Mouse (Mus musculus): ENCODE measurements around the gene Nckipsd.
A peak's percentile ranks its signal among the peaks of the same experiment; 100 is the strongest.

Gene Nckipsd

DNA sequence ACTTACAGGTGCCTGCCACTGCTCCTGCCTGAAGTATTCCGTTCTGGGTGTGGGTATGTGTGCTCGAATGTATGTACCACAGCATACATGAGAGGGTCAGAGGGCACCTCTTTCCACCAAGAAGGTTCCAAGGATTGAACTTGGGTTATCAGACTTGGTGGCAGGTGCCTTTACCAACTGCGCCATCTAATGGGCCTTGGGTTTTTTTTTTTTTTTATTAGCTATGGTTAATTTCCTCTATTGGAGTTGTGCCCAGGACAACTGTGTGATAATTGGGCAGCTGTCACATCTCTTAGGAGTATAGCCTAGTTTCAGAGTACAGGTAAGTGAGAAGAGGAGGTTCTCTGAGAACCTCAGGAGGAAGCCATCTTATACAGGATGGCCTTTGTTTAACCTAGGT, 8.6 kb upstream of the Nckipsd start:
- no peak for DNase-seq (ENCODE audit: low spot score)

- peak; percentile 3 for DNase-seq (ENCODE audit: low spot score)
Observed at GRCm38 (mm10) chr9:108805768-108806167, 2.4 kb upstream of the Nckipsd start.

DNA sequence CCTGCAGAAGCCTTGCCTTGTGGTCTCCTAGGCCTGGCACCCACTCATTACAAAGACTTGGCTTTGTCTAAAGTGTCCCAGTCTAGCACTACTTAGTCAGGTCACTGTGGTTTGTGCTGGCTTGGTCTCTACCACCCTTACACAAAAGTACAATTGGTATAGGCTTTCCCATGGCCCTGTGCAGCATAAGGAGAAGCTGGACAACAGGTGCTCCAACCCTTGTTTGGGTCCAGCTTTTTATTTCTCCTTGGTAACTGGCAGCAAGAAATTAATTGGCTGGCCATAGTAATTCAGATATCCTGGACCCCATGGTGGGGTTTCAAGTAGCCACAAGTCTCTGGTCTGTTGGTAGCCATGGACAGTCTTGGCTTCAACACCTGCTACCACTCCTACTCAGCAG, 1.8 kb upstream of the Nckipsd start:
- DNase-seq (ENCODE audit: low spot score), result peak; percentile 1

- DNase-seq (ENCODE audit: low spot score), result peak; percentile 7
Observed at GRCm38 (mm10) chr9:108806831-108807230, 1.3 kb upstream of the Nckipsd start.

DNA sequence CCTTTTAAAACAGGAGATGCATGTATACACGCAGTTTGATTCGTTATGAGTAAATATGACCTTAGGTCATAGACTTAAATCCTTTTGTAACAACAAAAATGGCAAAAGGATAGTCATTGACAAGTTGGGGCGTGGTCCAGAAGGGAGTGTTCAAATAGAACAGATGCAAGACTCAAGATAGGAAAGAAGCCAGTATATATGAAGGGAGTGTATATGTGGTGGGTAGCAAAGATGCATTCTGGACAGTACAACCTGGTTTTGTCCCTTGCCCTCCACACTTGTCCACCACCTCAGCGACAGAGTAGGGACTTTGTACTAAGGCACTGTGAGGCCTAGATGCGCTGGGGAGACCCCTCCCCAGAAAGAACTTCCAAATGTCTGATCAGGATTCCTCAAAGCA, 494 bp upstream of the Nckipsd start:
- no peak for DNase-seq (ENCODE audit: low spot score)

GRCm38 (mm10) chr9:108809188-108809587, 1.0 kb downstream of the Nckipsd start:
- peak; percentile 9 for DNase-seq (ENCODE audit: low spot score)

- DNase-seq (ENCODE audit: low spot score), result peak; percentile 3
Observed at GRCm38 (mm10) chr9:108809723-108810122, 1.6 kb downstream of the Nckipsd start.

DNA sequence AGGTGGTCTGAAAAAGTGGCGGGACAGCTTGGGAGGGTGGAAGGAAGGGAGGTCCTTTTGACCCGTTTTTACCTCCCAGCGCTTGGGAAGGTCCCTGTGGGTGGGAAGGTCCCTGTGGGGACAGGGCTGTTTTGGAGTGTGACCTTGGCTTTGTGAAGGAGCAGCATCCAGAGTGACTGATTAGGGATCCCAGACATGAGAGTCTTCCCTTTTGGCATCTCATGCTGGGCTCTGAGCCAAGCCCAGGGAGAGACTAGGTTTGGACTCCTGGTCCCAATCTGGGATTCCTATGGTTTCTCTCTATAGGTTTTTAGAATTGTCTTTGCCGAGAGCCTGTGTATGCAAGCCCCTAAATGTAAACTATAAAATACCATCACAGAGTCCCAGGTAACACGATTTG, 2.3 kb downstream of the Nckipsd start:
- peak; percentile 8 for DNase-seq (ENCODE audit: low spot score)

DNA sequence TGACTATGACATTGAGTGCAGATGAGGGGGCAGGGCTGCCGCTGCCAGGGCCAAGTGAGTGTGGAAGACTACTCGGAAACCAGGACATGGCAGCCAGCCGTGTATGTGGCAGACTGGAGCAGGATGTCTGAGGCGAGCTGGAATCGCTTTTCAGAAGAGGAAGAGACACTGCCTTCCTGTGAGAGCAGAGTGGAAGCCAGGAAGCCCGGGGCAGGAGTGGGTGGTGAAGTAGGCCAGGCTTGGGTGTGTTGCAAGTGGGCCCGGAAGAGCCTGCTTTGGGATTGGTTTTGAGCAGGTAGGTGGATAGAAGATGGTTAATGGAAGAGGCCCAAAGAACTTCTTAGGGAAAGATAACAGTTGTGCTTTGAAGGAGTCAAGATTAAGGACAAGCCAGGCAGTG, 7.4 kb downstream of the Nckipsd start:
- no peak for DNase-seq (ENCODE audit: low spot score)

DNA sequence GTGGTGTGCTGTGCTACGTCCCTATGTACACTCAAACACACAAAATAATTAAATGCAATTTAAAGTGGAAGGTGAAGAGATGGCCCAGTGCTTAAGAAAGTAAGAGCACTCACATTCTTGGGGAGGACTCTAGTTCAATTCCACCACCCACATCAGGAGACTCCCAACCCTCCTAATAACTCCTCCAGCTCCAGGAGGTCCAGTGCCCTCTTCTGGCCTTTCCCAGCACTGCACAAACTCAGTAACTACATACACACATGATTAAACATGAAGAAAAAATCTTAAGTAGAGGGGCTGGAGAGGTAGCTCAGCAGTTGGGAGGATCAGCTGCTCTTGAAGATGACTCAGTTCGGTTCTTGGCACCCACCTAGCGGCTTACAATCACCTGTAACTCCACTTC, 11.3 kb downstream of the Nckipsd start:
- DNase-seq (ENCODE audit: low spot score), result peak; percentile 42

DNA sequence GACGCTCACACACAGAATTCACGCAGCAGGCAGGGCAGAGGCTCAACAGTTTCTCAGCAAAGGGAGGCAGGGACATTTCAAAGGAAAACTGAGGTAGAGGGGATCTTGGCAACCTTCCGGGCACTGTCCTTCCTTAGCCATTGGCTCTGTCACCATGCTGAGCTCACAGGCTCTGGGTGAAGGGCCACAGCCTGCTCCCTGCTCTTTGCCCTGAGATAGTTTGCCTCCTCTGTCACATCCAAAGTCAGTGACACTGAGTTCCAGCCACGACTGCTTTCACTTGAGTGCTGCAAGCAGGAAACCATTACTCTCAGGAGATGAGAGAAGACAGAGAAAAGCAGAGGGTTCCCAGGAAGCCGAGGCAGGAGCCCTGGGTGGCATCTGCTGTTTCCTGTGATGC, 11.9 kb downstream of the Nckipsd start:
- no peak for DNase-seq (ENCODE audit: low spot score)

DNA sequence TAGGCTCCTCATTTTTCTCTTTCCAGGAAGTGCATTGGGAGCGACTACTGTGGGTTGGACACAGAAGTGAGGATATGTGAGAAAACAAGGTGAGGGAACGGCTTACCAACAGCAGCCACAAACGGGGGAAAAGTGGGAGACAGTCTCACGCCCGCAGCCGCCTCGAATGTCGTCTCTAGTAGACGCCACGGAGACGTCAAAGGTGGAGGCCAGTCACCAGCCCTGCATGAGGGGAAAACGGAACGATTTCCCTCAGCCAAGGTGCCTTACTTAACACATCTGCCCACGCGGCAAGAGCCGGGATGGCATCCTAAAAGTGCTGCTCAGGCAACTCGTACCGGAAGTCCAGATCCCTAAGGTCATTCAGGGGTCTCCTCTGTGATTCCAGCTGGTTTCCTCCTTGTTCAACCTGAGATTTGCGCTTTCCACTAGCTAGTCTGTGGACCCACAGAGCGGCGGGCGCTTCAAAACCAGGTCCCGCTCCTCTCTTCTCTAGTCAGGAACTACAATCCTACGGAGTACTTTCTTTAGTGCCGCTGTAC, 16.0 kb downstream of the Nckipsd start:
- DNase-seq (ENCODE audit: low spot score), result no peak

GRCm38 (mm10) chr9:108824755-108825413, 16.7 kb downstream of the Nckipsd start:
- no peak for DNase-seq (ENCODE audit: low spot score)

- DNase-seq (ENCODE audit: low spot score), result peak; percentile 69
Observed at GRCm38 (mm10) chr9:108825820-108826699, 17.9 kb downstream of the Nckipsd start, which contains the start of gene Celsr3. TSS of gene Celsr3 (plus strand) at chr9:108826320.

DNA sequence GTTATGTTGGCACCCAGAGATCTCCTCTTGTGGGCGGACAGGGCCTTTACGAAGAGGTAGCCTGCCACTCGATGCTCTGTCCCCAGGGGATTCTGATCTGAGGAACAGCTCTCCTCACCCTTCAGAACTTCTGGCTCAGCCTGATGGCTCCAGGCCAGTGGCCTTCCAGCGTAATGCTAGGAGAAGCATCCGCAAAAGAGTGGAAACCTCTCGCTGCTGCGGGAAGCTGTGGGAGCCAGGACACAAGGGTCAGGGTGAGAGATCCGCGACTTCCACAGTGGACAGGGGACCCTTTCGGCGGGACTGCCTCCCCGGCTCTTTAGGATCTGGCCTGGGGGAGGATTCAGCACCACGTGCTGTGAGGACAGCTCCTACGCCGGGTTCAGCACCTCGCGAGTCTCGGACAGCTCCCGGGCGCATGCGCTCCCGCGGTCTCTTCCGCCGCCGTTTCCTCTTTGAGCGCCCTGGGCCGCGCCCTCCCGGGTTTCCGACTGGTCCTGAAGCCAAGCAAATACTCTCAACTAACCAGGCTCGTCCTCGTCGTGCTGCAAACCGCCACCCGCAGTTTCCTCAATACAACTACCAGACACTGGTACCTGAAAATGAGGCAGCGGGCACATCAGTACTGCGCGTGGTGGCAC, 18.7 kb downstream of the Nckipsd start:
- DNase-seq (ENCODE audit: low spot score), result peak; percentile 80

- no peak for DNase-seq (ENCODE audit: low spot score)
Observed at GRCm38 (mm10) chr9:108827454-108827853, 19.3 kb downstream of the Nckipsd start.

- DNase-seq (ENCODE audit: low spot score), result no peak
Observed at GRCm38 (mm10) chr9:108827906-108828305, 19.7 kb downstream of the Nckipsd start.

DNA sequence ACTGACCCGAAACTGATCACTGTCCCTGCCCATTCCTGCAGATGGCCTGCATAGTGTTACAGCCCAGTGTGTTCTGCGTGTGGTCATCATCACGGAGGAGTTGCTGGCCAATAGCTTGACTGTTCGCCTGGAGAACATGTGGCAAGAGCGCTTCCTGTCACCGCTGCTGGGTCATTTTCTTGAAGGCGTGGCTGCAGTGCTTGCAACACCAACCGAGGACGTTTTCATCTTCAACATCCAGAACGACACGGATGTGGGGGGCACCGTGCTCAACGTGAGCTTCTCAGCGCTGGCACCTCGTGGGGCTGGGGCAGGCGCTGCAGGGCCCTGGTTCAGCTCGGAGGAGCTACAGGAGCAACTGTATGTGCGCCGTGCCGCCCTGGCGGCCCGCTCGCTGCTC, 23.5 kb downstream of the Nckipsd start:
- no peak for DNase-seq (ENCODE audit: low spot score)

DNA sequence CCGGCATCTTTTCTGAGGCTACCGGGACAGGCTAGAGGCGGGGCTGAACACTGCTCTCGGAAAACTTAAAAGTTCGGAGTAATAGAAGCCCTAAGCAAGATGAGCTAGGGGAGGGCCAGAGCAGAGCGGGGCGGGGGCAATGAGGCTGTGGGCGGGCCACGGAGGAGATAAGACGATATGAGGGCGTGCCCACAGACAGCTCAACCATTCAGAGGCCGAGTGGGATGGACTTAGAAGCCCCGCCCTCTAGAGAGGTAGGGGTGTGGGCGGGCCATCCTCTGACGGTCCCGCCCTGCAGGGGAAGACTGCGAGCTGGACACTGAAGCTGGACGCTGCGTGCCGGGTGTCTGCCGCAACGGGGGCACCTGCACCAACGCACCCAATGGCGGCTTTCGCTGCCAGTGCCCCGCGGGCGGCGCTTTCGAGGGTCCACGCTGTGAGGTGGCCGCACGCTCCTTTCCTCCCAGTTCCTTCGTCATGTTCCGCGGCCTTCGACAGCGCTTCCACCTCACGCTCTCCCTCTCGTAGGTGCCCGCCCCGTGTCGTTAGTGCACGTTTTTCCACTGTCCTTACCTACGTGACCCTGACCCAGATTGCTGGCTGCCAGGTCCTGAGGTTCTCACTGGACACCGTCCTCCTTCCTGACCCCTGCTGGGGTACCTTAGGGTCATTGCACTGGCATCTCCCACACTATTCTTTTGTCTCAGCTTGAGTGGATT, 24.4 kb downstream of the Nckipsd start:
- DNase-seq (ENCODE audit: low spot score), result peak; percentile 89

DNA sequence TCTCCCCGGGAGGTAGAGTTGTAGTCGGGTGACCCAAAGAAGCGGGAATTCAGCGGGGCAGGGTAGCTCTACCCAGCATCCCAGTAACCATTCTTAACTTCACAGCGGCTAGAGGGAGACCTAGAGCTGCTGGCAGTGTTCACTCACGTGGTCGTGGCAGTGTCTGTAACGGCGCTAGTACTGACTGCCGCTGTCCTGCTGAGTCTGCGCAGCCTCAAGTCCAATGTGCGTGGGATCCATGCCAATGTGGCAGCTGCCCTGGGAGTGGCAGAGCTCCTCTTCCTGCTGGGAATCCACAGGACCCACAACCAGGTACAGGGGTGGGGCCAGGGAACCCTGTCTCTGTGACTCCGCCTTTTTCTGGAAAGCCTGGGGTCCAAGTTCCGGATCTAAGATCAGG, 34.8 kb downstream of the Nckipsd start:
- DNase-seq (ENCODE audit: low spot score), result peak; percentile 31

GRCm38 (mm10) chr9:108845390-108845789, 37.2 kb downstream of the Nckipsd start:
- no peak for DNase-seq (ENCODE audit: low spot score)

GRCm38 (mm10) chr9:108847374-108847773, 39.2 kb downstream of the Nckipsd start:
- no peak for DNase-seq (ENCODE audit: low spot score)
